Mouse (Mus musculus): ENCODE results near the gene Fkrp. TPM values are rescaled to one million over a fixed set of nuclear protein-coding genes. Genes with fewer than 3 reads are reported as not detected.

Gene Fkrp
- polyA plus RNA-seq, 1 experiment from 2014 or later = 25.4 TPM

DNA sequence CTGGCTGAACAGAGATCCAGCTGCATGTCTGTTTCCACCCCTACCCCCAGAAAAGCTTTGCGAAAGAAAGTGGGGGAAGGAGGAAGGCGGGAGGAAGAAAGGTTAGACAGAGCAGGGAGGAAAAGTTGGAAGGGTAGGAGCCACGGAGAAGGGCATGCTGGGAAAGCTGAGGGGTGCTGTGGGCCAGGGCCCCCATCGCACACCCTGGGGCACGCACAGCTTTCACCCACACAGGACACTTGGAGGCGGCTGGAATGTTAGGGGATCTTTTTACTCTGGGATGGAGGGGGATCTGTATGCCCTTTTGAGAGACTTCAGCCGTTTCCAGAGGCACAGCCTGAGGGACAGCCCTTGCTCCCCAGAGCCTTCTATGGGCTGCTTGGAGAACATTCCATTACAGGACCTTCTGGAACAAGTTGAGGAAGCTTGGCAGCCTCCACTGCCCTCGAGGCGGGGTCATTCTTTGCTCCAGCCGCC, 55.5 kb downstream of the Fkrp start:
- 46% methylated on average over 10 of the region's 10 CpGs for WGBS
- DNase-seq (ENCODE audit: low spot score) (no peak), ATAC-seq (ENCODE audit: insufficient number of reproducible peaks, low FRiP score, low TSS enrichment, low read depth) (peak; percentile 41; the same call in 1 of the 2 replicates)
- H3K27me3 ChIP-seq (ENCODE audit: control insufficient read depth, insufficient read depth, low read length) = no peaks in the 10 kb centered on the region
- H3K4me1 ChIP-seq (ENCODE audit: control insufficient read depth, insufficient read depth, low read length) = peaks cover 8% of the 10 kb centered on the region; the same call in 1 of the 2 replicates
- no peak overlapping the region for H3K4me2 ChIP-seq (ENCODE audit: low read depth, severe bottlenecking)
- H3K9ac ChIP-seq (ENCODE audit: low read length) = no peak overlapping the region
- no peaks in the 10 kb centered on the region for H3K9me3 ChIP-seq (ENCODE audit: control insufficient read depth, low read length)
- H3K27ac ChIP-seq (replicated peaks; ENCODE audit: low read depth, low read length) = no peak overlapping the region
- H3K4me3 ChIP-seq (ENCODE audit: low read depth, low read length) = no peak overlapping the region
- no peaks in the 10 kb centered on the region for H3K36me3 ChIP-seq (ENCODE audit: control insufficient read depth, insufficient read depth, low read length)

DNA sequence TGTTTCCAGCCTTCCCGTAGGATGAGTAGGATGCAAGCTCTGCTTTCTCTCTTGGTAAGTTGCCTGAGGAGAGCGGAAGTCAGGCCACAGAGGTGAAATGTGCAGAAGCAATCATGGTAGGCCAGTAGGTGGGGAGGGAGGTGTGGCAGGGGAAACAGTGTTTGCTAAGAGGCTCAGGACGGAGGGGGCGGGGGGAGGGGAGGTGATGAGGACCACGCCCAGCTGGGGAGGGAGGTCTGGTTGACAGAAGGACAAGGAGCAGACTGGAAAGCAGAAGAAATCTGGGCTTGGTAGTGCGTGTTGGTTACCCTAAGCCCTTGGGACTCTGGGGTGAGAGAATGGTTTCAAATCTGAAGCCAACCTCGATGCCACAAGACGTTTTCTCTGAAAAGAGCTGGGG, 56.2 kb downstream of the Fkrp start:
- no peak overlapping the region for H3K27ac ChIP-seq (replicated peaks; ENCODE audit: low read depth, low read length)
- H3K27me3 ChIP-seq (ENCODE audit: control insufficient read depth, insufficient read depth, low read length) = no peaks in the 10 kb centered on the region
- ATAC-seq (ENCODE audit: insufficient number of reproducible peaks, low FRiP score, low TSS enrichment, low read depth) (no peak), DNase-seq (ENCODE audit: low spot score) (peak; percentile 56)
- H3K36me3 ChIP-seq (ENCODE audit: control insufficient read depth, insufficient read depth, low read length) = no peaks in the 10 kb centered on the region
- peaks cover 8% of the 10 kb centered on the region; the same call in 1 of the 2 replicates for H3K4me1 ChIP-seq (ENCODE audit: control insufficient read depth, insufficient read depth, low read length)
- 21% methylated on average over 8 of the region's 8 CpGs for WGBS
- no peak overlapping the region for H3K4me2 ChIP-seq (ENCODE audit: low read depth, severe bottlenecking)
- H3K9ac ChIP-seq (ENCODE audit: low read length) = no peak overlapping the region
- H3K4me3 ChIP-seq (ENCODE audit: low read depth, low read length) = no peak overlapping the region
- no peaks in the 10 kb centered on the region for H3K9me3 ChIP-seq (ENCODE audit: control insufficient read depth, low read length)

Other genes starting within 250 kb of the Fkrp start
- 31.0 and 36.5 TPM in 2 replicates for gene Arhgap35, start 201.7 kb downstream of the Fkrp start, polyA plus RNA-seq (2014; fragmentation: Nextera tagmentation; extraction: Ambion mirVana)
- gene Ceacam15, start 141.0 kb downstream of the Fkrp start, polyA plus RNA-seq (2014; fragmentation: Nextera tagmentation; extraction: Ambion mirVana) = not detected in 2 replicates
- not detected in 2 replicates for gene Ceacam9, start 94.8 kb downstream of the Fkrp start, polyA plus RNA-seq (2014; fragmentation: Nextera tagmentation; extraction: Ambion mirVana)
- gene Ap2s1, start 78.3 kb downstream of the Fkrp start, polyA plus RNA-seq (2014; fragmentation: Nextera tagmentation; extraction: Ambion mirVana) = 261 and 266 TPM in 2 replicates
- gene Slc1a5, start 35.4 kb downstream of the Fkrp start, polyA plus RNA-seq (2014; fragmentation: Nextera tagmentation; extraction: Ambion mirVana) = 28.5 and 30.9 TPM in 2 replicates
- 125 and 128 TPM in 2 replicates for gene Strn4, start 843 bp downstream of the Fkrp start, polyA plus RNA-seq (2014; fragmentation: Nextera tagmentation; extraction: Ambion mirVana)
- gene Prkd2, start 26.2 kb upstream of the Fkrp start, polyA plus RNA-seq (2014; fragmentation: Nextera tagmentation; extraction: Ambion mirVana) = 16.6 and 16.8 TPM in 2 replicates
- gene Dact3, start 58.6 kb upstream of the Fkrp start, polyA plus RNA-seq (2014; fragmentation: Nextera tagmentation; extraction: Ambion mirVana) = 14.6 and 15.7 TPM in 2 replicates
- 13.9 and 15.9 TPM in 2 replicates for gene Gng8, start 75.1 kb upstream of the Fkrp start, polyA plus RNA-seq (2014; fragmentation: Nextera tagmentation; extraction: Ambion mirVana)
- gene Ptgir, start 89.8 kb upstream of the Fkrp start, polyA plus RNA-seq (2014; fragmentation: Nextera tagmentation; extraction: Ambion mirVana) = 0.24 and 0.44 TPM in 2 replicates
- 176 and 201 TPM in 2 replicates for gene Calm3, start 107.4 kb upstream of the Fkrp start, polyA plus RNA-seq (2014; fragmentation: Nextera tagmentation; extraction: Ambion mirVana)
- 4.8 TPM in 2 replicates for gene Pnmal2, start 128.0 kb upstream of the Fkrp start, polyA plus RNA-seq (2014; fragmentation: Nextera tagmentation; extraction: Ambion mirVana)
- gene Pnmal1, start 142.9 kb upstream of the Fkrp start, polyA plus RNA-seq (2014; fragmentation: Nextera tagmentation; extraction: Ambion mirVana) = 2.0 and 2.1 TPM in 2 replicates
- 0.65 and 0.78 TPM in 2 replicates for gene Gm42372, start 166.4 kb upstream of the Fkrp start, polyA plus RNA-seq (2014; fragmentation: Nextera tagmentation; extraction: Ambion mirVana)
- 26.4 and 33.5 TPM in 2 replicates for gene Ccdc8, start 176.0 kb upstream of the Fkrp start, polyA plus RNA-seq (2014; fragmentation: Nextera tagmentation; extraction: Ambion mirVana)
- gene Ppp5c, start 211.2 kb upstream of the Fkrp start, polyA plus RNA-seq (2014; fragmentation: Nextera tagmentation; extraction: Ambion mirVana) = 134 and 140 TPM in 2 replicates
- gene Hif3a, start 245.7 kb upstream of the Fkrp start, polyA plus RNA-seq (2014; fragmentation: Nextera tagmentation; extraction: Ambion mirVana) = 8.9 and 9.6 TPM in 2 replicates